Mouse (Mus musculus): ENCODE data around the gene Nktr. TPM values are rescaled to one million over a fixed set of nuclear protein-coding genes. Genes with fewer than 3 reads are reported as not detected.

Nktr gene
- polyA plus RNA-seq, 1 experiment from 2014 or later = 58.8 TPM

DNA sequence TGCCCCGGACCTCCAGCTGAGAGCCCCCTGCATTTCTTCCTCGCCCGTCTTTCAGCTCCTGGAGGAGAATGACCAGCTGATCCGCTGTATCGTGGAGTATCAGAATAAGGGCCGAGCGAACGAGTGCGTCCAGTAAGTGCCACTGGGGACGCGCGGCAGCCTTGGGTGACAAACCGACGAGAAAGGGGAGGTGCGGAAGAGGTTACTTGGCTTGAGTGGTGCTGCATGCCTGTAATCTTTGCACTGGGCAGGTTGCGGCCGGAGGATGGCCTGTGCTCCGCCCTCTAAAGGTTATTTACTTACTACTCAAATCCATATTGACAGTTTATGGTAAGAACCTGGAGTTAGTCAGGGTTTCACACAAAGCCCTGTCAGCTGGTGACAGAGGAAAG, 8.4 kb upstream of the Nktr start:
- H3K4me3 ChIP-seq = peak overlapping the region; percentile 96
- peaks cover 17% of the 10 kb centered on the region for H3K36me3 ChIP-seq
- DNase-seq (ENCODE audit: low spot score) = no peak
- WGBS = 0% methylated on average over 18 of the region's 18 CpGs
- H3K27ac ChIP-seq = peak overlapping the region; percentile 89
- no peaks in the 10 kb centered on the region for H3K9me3 ChIP-seq (replicated peaks)
- peaks cover 26% of the 10 kb centered on the region for H3K4me1 ChIP-seq
- H3K27me3 ChIP-seq (ENCODE audit: low read depth, poor library complexity, severe bottlenecking) = no peaks in the 10 kb centered on the region

DNA sequence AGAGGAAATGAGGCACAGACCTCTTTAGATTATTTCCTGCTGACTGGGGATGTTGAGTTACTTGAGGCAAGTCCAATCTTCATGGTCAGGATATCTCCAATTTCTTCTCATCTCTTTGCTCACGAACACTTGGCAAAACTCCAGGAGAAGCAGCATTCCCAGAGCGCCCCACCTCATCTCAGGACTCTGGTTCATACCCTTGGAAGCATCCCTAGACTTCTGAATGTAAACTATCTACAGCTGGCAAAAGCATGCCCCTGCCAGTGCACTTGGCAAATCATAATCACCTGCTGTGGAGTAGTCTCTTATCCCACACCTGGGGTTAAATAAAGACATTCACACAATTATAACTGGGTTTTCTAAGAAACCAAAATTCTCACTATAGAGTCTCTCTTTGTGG, 1.9 kb upstream of the Nktr start:
- 84% methylated on average over 2 of the region's 2 CpGs for WGBS
- Histone ChIP-seq H3K36me3 (peaks cover 24% of the 10 kb centered on the region), H3K4me3 (no peak overlapping the region), H3K4me1 (peaks cover 15% of the 10 kb centered on the region), H3K9me3 (replicated peaks) (no peaks in the 10 kb centered on the region), H3K27me3 (ENCODE audit: low read depth, poor library complexity, severe bottlenecking) (no peaks in the 10 kb centered on the region), H3K27ac (no peak overlapping the region)
- no peak for DNase-seq (ENCODE audit: low spot score)

DNA sequence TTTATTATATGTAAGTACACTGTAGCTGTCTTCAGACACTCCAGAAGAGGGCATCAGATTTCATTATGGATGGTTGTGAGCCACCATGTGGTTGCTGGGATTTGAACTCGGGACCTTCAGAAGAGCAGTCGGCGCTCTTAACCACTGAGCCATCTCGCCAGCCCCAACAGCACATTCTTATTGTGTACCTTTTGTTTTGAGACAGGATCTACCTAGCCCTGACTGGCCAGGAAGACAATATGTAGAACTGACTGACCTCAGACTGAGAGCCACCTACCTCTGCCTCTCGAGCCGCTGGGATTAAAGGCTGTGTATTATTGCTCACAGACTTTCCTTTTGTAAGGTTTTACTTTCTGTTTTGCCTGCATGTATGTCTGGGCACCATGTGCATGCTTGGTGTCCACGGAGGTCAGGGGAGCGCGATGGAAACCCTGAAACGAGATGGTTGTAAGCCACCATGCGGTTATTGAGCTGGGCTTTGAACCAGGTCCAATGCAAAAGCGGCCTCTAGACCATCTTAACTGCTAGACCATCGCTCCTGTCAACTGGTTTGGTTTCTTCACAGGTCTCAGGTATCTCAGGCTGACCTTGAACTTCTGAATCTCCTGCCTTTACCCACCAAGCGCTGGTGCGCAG, 781 bp upstream of the Nktr start:
- WGBS = 67% methylated on average over 15 of the region's 15 CpGs
- no peaks in the 10 kb centered on the region for H3K27me3 ChIP-seq (ENCODE audit: low read depth, poor library complexity, severe bottlenecking)
- H3K4me1 ChIP-seq = peaks cover 15% of the 10 kb centered on the region
- peak overlapping the region; percentile 97 for H3K27ac ChIP-seq
- H3K36me3 ChIP-seq = peaks cover 14% of the 10 kb centered on the region
- DNase-seq (ENCODE audit: low spot score) = no peak
- no peaks in the 10 kb centered on the region for H3K9me3 ChIP-seq (replicated peaks)
- H3K4me3 ChIP-seq = peak overlapping the region; percentile 93

DNA sequence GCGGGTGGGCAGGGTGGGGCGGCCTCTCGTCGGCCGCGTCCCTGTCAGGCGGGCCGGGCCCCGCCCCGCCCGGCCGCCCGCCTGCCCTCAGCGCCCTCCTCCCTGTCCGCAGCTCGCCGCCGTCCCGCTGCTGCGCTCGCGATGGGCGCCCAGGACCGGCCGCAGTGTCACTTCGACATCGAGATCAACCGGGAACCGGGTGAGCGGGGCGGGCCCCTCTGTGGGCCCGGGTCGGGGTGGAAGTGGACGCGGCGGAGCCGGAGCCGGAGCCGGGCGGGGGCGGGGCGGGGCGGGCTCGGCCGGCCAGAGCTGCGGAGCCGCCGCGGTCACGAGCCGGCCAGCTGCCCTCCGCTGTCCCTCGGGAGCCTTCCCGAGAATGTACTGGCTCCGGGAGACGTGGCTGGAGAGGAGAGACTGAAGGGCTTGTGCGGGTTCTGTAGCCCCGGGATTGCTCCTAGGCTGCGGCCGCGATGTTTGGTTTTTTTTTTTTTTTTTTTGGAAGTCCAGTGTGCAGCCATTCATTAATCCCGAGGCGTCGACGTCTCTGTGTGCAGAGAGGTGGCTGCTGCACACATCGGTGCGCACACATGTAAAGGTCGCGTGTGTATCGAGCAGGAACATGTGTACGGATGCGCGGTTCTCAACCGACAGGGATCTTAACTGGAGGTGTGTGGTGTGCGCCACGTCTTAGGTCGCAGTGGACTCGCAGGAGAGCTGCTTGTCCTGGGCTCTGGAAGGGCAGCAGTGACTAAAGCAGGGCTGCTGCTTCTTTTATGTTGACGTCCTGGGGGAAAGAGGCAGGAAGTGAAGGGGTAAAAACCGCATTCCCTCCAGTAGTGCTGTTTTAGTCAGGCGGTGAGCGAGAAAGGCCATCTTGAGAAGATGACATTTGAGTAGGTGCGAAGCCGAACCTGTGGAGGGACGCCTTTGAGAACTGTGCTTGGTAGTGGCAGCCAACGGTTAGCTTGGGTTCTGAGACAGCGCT, 670 bp downstream of the Nktr start:
- Histone ChIP-seq H3K9me3 (replicated peaks) (no peaks in the 10 kb centered on the region), H3K4me3 (peak overlapping the region; percentile 93), H3K36me3 (peaks cover 10% of the 10 kb centered on the region; the same call in 1 of the 2 replicates), H3K4me1 (peaks cover 15% of the 10 kb centered on the region), H3K27ac (peak overlapping the region; percentile 97), H3K27me3 (ENCODE audit: low read depth, poor library complexity, severe bottlenecking) (no peaks in the 10 kb centered on the region)
- WGBS = under 1% methylated on average over 76 of the region's 87 CpGs
- peak; percentile 67 for DNase-seq (ENCODE audit: low spot score)

DNA sequence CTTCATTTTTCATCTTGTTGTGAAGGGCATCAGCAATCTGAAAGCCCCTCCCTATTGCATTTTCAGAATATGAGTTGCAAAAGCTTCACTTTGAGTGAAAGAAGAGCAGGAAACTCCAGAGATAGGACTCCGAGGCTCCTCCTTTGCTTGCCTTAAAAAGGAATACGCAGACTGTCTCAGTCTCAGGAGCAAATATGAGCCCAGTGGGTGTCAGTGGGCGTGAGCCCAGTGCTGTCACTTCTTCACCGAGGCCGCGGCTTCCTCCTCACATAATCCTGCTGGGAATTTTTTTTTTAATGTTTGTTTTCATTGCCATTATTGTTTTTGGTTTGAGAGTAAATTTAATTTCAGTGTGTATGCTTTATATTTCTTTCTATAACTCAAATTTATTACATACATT, 21.5 kb downstream of the Nktr start:
- H3K4me3 ChIP-seq = no peak overlapping the region
- H3K27ac ChIP-seq = no peak overlapping the region
- H3K4me1 ChIP-seq = no peaks in the 10 kb centered on the region
- 94% methylated on average over 6 of the region's 6 CpGs for WGBS
- H3K9me3 ChIP-seq (replicated peaks) = no peaks in the 10 kb centered on the region
- no peaks in the 10 kb centered on the region for H3K27me3 ChIP-seq (ENCODE audit: low read depth, poor library complexity, severe bottlenecking)
- peaks cover 79% of the 10 kb centered on the region for H3K36me3 ChIP-seq
- DNase-seq (ENCODE audit: low spot score) = no peak

DNA sequence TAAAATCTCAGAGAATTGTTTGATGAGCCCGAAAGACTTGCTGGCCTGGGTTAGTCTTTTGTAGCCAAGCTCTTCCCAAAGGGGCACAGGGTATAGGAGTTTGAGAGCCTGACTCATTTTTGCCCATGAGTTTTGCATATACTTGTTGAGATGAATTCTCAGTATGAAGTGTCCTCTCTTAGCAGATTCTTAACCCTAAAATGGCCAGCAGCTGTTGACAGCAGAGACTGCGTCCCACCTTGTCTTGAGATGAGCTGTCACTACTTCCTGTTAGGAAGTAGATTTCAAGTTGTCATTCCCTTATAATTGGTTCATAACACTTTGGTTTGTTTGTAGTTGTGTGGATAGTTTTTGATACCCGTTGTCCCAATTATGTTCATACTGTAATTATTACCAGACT, 22.2 kb downstream of the Nktr start:
- 93% methylated on average over 3 of the region's 3 CpGs for WGBS
- H3K36me3 ChIP-seq = peaks cover 79% of the 10 kb centered on the region
- no peak for DNase-seq (ENCODE audit: low spot score)

DNA sequence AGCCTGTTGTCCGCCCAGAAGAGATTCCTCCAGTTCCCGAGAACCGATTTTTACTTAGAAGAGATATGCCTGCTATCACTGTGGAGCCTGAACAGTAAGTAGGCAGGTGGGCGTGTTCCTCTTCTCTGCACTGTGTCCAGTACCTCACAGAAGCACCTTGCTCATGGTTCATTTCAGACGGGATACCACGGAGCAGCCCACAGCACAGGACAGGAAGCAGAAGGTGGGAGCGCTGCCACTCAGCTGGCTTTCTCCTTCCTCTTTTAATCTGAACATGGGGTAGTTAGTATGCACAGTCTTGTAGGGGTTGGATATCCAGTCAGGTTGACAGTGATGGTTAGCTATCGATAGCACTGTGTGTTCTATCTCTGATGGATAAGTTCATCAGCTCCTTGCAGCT, 25.1 kb downstream of the Nktr start:
- no peaks in the 10 kb centered on the region for H3K4me1 ChIP-seq
- peaks cover 94% of the 10 kb centered on the region for H3K36me3 ChIP-seq
- 95% methylated on average over 8 of the region's 8 CpGs for WGBS
- no peaks in the 10 kb centered on the region for H3K9me3 ChIP-seq (replicated peaks)
- H3K27me3 ChIP-seq (ENCODE audit: low read depth, poor library complexity, severe bottlenecking) = no peaks in the 10 kb centered on the region
- no peak overlapping the region for H3K27ac ChIP-seq
- no peak overlapping the region for H3K4me3 ChIP-seq
- no peak for DNase-seq (ENCODE audit: low spot score)

More for the DNA sequence above, 22.2 kb downstream of the Nktr start:
- H3K4me3 ChIP-seq = no peak overlapping the region
- no peak overlapping the region for H3K27ac ChIP-seq
- H3K4me1 ChIP-seq = no peaks in the 10 kb centered on the region
- no peaks in the 10 kb centered on the region for H3K9me3 ChIP-seq (replicated peaks)
- no peaks in the 10 kb centered on the region for H3K27me3 ChIP-seq (ENCODE audit: low read depth, poor library complexity, severe bottlenecking)

DNA sequence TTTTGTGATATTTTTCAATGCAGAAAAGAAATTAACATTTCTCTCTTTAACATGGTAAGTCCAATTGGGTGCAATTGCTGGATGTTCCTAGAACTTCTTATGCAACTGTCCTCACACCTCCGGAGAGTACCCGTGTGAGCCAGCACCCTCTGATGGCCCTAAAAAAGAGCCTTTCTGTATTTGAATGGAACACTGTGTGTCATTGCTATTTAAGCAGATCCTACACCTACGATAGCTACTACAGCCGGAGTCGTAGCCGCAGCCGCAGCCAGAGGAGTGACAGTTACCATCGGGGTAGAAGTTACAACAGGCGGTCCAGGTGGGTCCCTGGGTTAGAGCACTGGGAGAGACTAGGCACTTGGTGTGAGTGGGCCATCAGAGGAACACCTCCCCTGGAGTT, 33.8 kb downstream of the Nktr start:
- H3K27ac ChIP-seq = no peak overlapping the region
- DNase-seq (ENCODE audit: low spot score) = no peak
- H3K9me3 ChIP-seq (replicated peaks) = no peaks in the 10 kb centered on the region
- peaks cover 8% of the 10 kb centered on the region for H3K4me1 ChIP-seq
- 97% methylated on average over 9 of the region's 9 CpGs for WGBS
- H3K4me3 ChIP-seq = no peak overlapping the region
- H3K27me3 ChIP-seq (ENCODE audit: low read depth, poor library complexity, severe bottlenecking) = no peaks in the 10 kb centered on the region
- H3K36me3 ChIP-seq = peaks cover 91% of the 10 kb centered on the region

DNA sequence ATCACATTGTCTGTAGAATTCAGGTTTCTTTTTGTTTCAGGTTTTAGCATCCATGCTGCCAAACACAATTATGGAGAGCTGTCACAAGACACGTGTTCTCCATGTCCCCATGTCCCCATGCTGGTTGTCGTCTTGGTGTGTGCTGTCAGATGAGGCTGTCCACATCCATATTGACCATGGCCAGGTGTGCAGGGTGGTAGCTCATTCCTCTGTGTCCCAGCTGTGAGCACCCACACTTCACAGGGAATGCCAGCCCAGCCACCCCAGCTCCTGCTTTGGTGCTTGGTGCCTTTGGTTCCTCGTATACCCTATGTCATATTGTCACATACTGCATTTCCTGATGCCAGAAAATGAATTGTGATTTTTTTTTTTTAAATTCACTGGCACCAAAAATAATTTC, 35.7 kb downstream of the Nktr start:
- Histone ChIP-seq H3K4me1 (peaks cover 27% of the 10 kb centered on the region), H3K4me3 (no peak overlapping the region), H3K27ac (no peak overlapping the region), H3K9me3 (replicated peaks) (no peaks in the 10 kb centered on the region), H3K27me3 (ENCODE audit: low read depth, poor library complexity, severe bottlenecking) (no peaks in the 10 kb centered on the region), H3K36me3 (peaks cover 72% of the 10 kb centered on the region)
- DNase-seq (ENCODE audit: low spot score) = no peak
- WGBS = 94% methylated on average over 3 of the region's 3 CpGs

DNA sequence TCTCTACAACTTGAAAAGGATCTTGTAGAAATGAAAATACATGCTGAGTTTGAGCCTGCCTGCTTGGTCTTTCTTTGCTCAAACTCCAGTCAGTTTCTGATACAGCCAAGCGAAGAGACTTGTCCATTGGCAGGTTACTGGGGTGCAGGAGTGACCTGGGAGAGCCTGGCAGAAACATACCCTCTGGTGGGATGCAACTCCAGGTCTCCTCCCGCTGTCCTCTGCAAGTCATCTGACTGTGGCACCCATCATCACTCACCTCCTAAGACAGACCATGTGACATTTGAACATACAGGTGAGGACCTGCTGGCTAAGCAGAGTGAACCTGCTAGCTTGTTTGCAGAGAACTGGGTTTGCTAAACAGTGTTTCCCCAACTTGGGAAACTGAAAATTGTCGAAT, 37.8 kb downstream of the Nktr start:
- Histone ChIP-seq H3K4me3 (no peak overlapping the region), H3K36me3 (peaks cover 52% of the 10 kb centered on the region), H3K27me3 (ENCODE audit: low read depth, poor library complexity, severe bottlenecking) (no peaks in the 10 kb centered on the region), H3K4me1 (peaks cover 46% of the 10 kb centered on the region), H3K27ac (no peak overlapping the region), H3K9me3 (replicated peaks) (no peaks in the 10 kb centered on the region)
- DNase-seq (ENCODE audit: low spot score) = no peak
- 88% methylated on average over 3 of the region's 3 CpGs for WGBS

DNA sequence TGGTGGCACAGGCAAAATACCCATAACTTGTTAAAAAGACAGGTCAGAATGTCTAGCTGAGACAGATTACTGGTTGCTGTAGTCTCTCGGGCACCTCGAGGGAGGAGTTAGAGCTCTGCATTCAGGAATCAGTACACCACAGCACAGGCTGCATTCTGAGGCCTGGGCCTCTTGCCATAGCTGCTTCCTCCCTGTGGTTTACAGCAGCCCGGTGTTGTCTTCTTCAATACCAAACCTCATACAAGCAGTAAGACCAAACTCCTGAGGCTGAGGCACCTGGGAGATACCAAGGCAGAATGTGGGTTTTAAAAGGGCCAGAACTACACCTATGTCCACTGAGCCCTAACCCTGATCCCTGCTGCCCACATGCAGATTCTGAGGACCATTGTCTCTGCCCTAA, 38.5 kb downstream of the Nktr start:
- peak; percentile 47 for DNase-seq (ENCODE audit: low spot score)
- Histone ChIP-seq H3K9me3 (replicated peaks) (no peaks in the 10 kb centered on the region), H3K27ac (peak overlapping the region; percentile 95), H3K4me1 (peaks cover 53% of the 10 kb centered on the region), H3K27me3 (ENCODE audit: low read depth, poor library complexity, severe bottlenecking) (no peaks in the 10 kb centered on the region), H3K36me3 (peaks cover 52% of the 10 kb centered on the region), H3K4me3 (peak overlapping the region; percentile 68; the same call in 1 of the 2 replicates)
- WGBS = 69% methylated on average over 3 of the region's 3 CpGs

DNA sequence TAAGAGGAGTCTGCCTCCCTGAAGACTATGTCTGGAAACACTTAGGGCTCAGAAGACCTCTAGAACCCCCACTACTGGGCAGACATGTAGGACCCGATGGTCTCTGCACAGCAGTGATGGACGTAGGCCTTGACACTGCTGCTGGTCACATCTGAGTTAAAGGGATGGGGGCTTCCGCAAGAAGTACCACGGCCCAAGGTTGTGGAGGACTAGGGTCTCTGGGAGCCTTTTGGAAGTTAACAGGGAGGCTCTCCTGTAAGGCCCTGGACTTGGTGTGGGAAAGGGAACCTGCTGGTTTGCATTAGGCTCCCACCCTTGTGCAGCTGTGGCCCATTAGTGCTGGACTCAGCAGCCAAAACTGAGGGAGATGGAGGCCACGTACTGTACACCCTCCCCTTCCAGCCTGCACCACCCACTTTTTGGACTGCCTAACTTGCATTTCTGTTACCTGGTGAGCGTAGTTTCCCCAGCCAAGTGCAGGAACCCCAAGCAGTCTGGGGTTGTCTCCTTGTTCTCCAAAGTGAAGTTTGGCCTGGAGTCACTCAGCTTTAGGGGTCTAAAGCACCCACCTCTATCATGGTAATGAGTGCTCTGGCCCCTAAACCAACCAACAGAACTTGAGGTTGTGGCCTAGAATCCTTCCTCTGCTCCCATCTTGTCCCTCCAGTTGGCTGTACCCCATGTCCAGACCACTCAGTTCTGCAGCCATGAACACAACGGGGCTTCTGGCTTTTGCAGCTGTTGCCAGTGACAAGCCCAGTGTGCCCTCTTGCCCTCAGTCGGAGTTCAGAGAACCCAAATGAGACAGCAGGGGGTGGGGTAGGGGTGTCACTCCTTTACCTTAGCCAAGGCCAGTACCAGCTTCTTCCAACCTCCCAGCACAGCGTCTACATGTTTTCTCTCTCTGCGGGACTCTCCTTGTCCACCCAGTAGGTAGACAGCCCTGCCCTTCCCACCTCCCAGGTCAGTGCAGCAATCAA, 39.2 kb downstream of the Nktr start:
- Histone ChIP-seq H3K4me1 (peaks cover 54% of the 10 kb centered on the region), H3K9me3 (replicated peaks) (no peaks in the 10 kb centered on the region), H3K36me3 (peaks cover 52% of the 10 kb centered on the region), H3K4me3 (peak overlapping the region; percentile 68), H3K27ac (peak overlapping the region; percentile 95), H3K27me3 (ENCODE audit: low read depth, poor library complexity, severe bottlenecking) (no peaks in the 10 kb centered on the region)
- WGBS = 42% methylated on average over 10 of the region's 10 CpGs
- DNase-seq (ENCODE audit: low spot score) = peak; percentile 79
